8 mouse cellular contexts compared by ENCODE assay signal in genomic region chr1:65179634-65180249, GRCm38 (mm10). TPM values are rescaled to one million over a fixed set of nuclear protein-coding genes. Genes with fewer than 3 reads are reported as not detected.
DNase-seq lines count a peak whose midpoint lies in the region; ATAC-seq and TF ChIP-seq lines count a peak whose summit lies in the region.

No protein-coding gene starts in this region.

- H3K27ac ChIP-seq in heart, embryonic 10.5 days, result peak overlapping the region; percentile 94
- H3K27ac ChIP-seq in kidney, postnatal 0 days, result peak overlapping the region; percentile 91
- H3K27ac ChIP-seq in liver, embryonic 14.5 days, result peak overlapping the region; percentile 90
- no peak overlapping the region for H3K27ac ChIP-seq in neural tube, embryonic 11.5 days (ENCODE audit: low read depth, low read length)

- no peaks in the 10 kb centered on the region for H3K79me2 ChIP-seq in C2C12 (ENCODE audit: control insufficient read depth, insufficient read depth)

- H3K27me3 ChIP-seq in C2C12 (ENCODE audit: control insufficient read depth, insufficient read depth, insufficient read length) (no peaks in the 10 kb centered on the region), Patski (no peaks in the 10 kb centered on the region)
- no peaks in the 10 kb centered on the region for H3K27me3 ChIP-seq in heart, embryonic 10.5 days (ENCODE audit: insufficient read depth, poor library complexity, severe bottlenecking)
- H3K27me3 ChIP-seq in kidney, postnatal 0 days (ENCODE audit: insufficient read depth, low read length), result no peaks in the 10 kb centered on the region
- no peaks in the 10 kb centered on the region for H3K27me3 ChIP-seq in liver, embryonic 14.5 days (ENCODE audit: control insufficient read depth, insufficient read depth, low read length)
- H3K27me3 ChIP-seq in neural tube, embryonic 11.5 days (ENCODE audit: control insufficient read depth, insufficient read depth, low read length), result no peaks in the 10 kb centered on the region

- peak overlapping the region; percentile 65; the same call in 1 of the 2 replicates for H3K9ac ChIP-seq in kidney, postnatal 0 days (ENCODE audit: low read depth, low read length)
- H3K9ac ChIP-seq in liver, embryonic 14.5 days (replicated peaks), result peak overlapping the region; percentile 57
- H3K9ac ChIP-seq in neural tube, embryonic 11.5 days (ENCODE audit: low read length), result peak overlapping the region; percentile 55; the same call in 1 of the 2 replicates

- no peak for TF ChIP-seq EP300 in liver, embryonic 14.5 days (IDR thresholded peaks at IDR 0.05; ENCODE audit: low read depth)

- WGBS in heart, embryonic 10.5 days, result 5% methylated on average over 11 of the region's 11 CpGs
- 3% methylated on average over 11 of the region's 11 CpGs for WGBS in kidney, postnatal 0 days
- 3% methylated on average over 11 of the region's 11 CpGs for WGBS in liver, embryonic 14.5 days (ENCODE audit: insufficient replicate concordance)
- WGBS in neural tube, embryonic 11.5 days, result 7% methylated on average over 11 of the region's 11 CpGs

- peak; percentile 5 for ATAC-seq in Patski
- ATAC-seq in kidney, postnatal 0 days (replicated peaks; ENCODE audit: low FRiP score, low read depth), result no peak
- ATAC-seq in liver, embryonic 14.5 days (ENCODE audit: insufficient read depth), result no peak
- no peak for ATAC-seq in neural tube, embryonic 11.5 days (ENCODE audit: insufficient read depth, low FRiP score, low TSS enrichment)

- POLR2A ChIA-PET in Patski (lab: Charles Lee), result interaction anchor here (0.7 to 2.5 kb wide), 2 partner anchors 68 to 134 kb away, joined by 3 to 12 read pairs; no protein-coding TSS in a partner anchor

- DNase-seq in Patski (ENCODE audit: low read depth, low spot score), result no peak
- DNase-seq in embryo, embryonic 10.5 days (ENCODE audit: low spot score), result peak; percentile 92
- no peak for DNase-seq in heart, embryonic 10.5 days (ENCODE audit: low spot score)
- DNase-seq in kidney, postnatal 0 days (ENCODE audit: low spot score), result peak; percentile 87
- DNase-seq in liver, embryonic 14.5 days (ENCODE audit: low read depth in 3 of 3, low spot score in 3 of 3), result peak; percentile 72 to 78 (median 72)
- peak; percentile 42 for DNase-seq in neural tube, embryonic 11.5 days (ENCODE audit: low spot score)
- peak; percentile 76 for DNase-seq in thymus, postnatal 14 days

- no peaks in the 10 kb centered on the region for H3K9me3 ChIP-seq in heart, embryonic 10.5 days
- no peaks in the 10 kb centered on the region for H3K9me3 ChIP-seq in kidney, postnatal 0 days (replicated peaks; ENCODE audit: low read length)
- H3K9me3 ChIP-seq in liver, embryonic 14.5 days (ENCODE audit: control insufficient read depth, low read length), result no peaks in the 10 kb centered on the region
- no peaks in the 10 kb centered on the region for H3K9me3 ChIP-seq in neural tube, embryonic 11.5 days (ENCODE audit: control insufficient read depth, low read length)

- peaks cover 8% of the 10 kb centered on the region; the same call in 1 of the 2 replicates for H3K4me1 ChIP-seq in heart, embryonic 10.5 days
- no peaks in the 10 kb centered on the region for H3K4me1 ChIP-seq in kidney, postnatal 0 days (replicated peaks; ENCODE audit: insufficient read depth, low read length)
- H3K4me1 ChIP-seq in liver, embryonic 14.5 days (replicated peaks; ENCODE audit: control insufficient read depth in 2 of 2, insufficient read depth in 2 of 2, low read length in 1 of 2), result peaks cover 4 to 13% of the 10 kb centered on the region in 2 experiments
- H3K4me1 ChIP-seq in neural tube, embryonic 11.5 days (ENCODE audit: control insufficient read depth, insufficient read depth, low read length), result peaks cover 4% of the 10 kb centered on the region; the same call in 1 of the 2 replicates

- peak overlapping the region; percentile 55 for H3K4me3 ChIP-seq in C2C12 (ENCODE audit: insufficient read depth, poor library complexity, severe bottlenecking)
- H3K4me3 ChIP-seq in heart, embryonic 10.5 days, result peak overlapping the region; percentile 82
- peak overlapping the region; percentile 56 for H3K4me3 ChIP-seq in kidney, postnatal 0 days (replicated peaks; ENCODE audit: low read depth, low read length)
- peak overlapping the region; percentile 63 to 87 for H3K4me3 ChIP-seq in liver, embryonic 14.5 days (ENCODE audit: insufficient read depth in 1 of 2, low read depth in 2 of 2, low read length in 2 of 2)
- H3K4me3 ChIP-seq in neural tube, embryonic 11.5 days (ENCODE audit: low read depth, low read length), result peak overlapping the region; percentile 52

- no peaks in the 10 kb centered on the region for H3K79me3 ChIP-seq in C2C12 (ENCODE audit: low read depth)

- TF ChIP-seq CTCF in C2C12 (IDR thresholded peaks at IDR 0.05; ENCODE audit: control insufficient read depth, insufficient read depth, insufficient read length), result peak; percentile 25
- TF ChIP-seq CTCF in Patski (IDR thresholded peaks at IDR 0.05), result no peak
- TF ChIP-seq CTCF in kidney, postnatal 0 days (IDR thresholded peaks at IDR 0.05; ENCODE audit: low read depth), result peak; percentile 88
- TF ChIP-seq CTCF in liver, embryonic 14.5 days (IDR thresholded peaks at IDR 0.05; ENCODE audit: low read depth), result peak; percentile 80

- CTCF ChIA-PET in Patski (lab: Charles Lee), result interaction anchor here (0.8 to 8.1 kb wide), 23 partner anchors 8 to 389 kb away, joined by 3 to 62 read pairs (median 4); partner anchors contain the start of gene Akr1cl

- no peak overlapping the region for H3ac ChIP-seq in C2C12 (ENCODE audit: control insufficient read depth, insufficient read length, low read depth)

- in situ Hi-C loops in Patski (cut with MboI; ENCODE audit: low pct_unique_long_range_greater_than_20kb), result loop anchor here (5.0 to 10.0 kb wide), 3 partner anchors 67 to 465 kb away; no protein-coding TSS in a partner anchor

- peak overlapping the region; percentile 60 for H3K4me2 ChIP-seq in kidney, postnatal 0 days (ENCODE audit: low read length)
- peak overlapping the region; percentile 91 for H3K4me2 ChIP-seq in liver, embryonic 14.5 days (ENCODE audit: low read depth)
- H3K4me2 ChIP-seq in neural tube, embryonic 11.5 days (ENCODE audit: low read depth), result peak overlapping the region; percentile 53

- peaks cover 4% of the 10 kb centered on the region for H3K36me3 ChIP-seq in C2C12 (ENCODE audit: control insufficient read depth, insufficient read depth)
- peaks cover under 1% of the 10 kb centered on the region; the same call in 1 of the 2 replicates for H3K36me3 ChIP-seq in heart, embryonic 10.5 days
- no peaks in the 10 kb centered on the region for H3K36me3 ChIP-seq in kidney, postnatal 0 days (ENCODE audit: insufficient read depth, low read length)
- no peaks in the 10 kb centered on the region for H3K36me3 ChIP-seq in liver, embryonic 14.5 days (replicated peaks; ENCODE audit: control insufficient read depth, insufficient read depth, low read depth)
- H3K36me3 ChIP-seq in neural tube, embryonic 11.5 days (ENCODE audit: control insufficient read depth, insufficient read depth, low read length), result no peaks in the 10 kb centered on the region

TF ChIP-seq in C2C12, 6 proteins besides CTCF, POLR2A, EP300 and RAD21:
- TF ChIP-seq MYOD1 (IDR thresholded peaks at IDR 0.05; ENCODE audit: control insufficient read depth, insufficient read length, low read depth) (no peak), USF1 (IDR thresholded peaks at IDR 0.05; ENCODE audit: low read depth) (no peak), MAX (IDR thresholded peaks at IDR 0.05) (no peak), CEBPB (IDR thresholded peaks at IDR 0.05; ENCODE audit: low read depth) (no peak), MYOG (IDR thresholded peaks at IDR 0.05; ENCODE audit: control insufficient read depth, extremely low read depth, insufficient read length) (no peak), FOSL1 (IDR thresholded peaks at IDR 0.05; ENCODE audit: insufficient read depth, low read length, poor library complexity, severe bottlenecking) (no peak)

RNA-seq across cellular contexts. Expression of gene Idh1, which starts 6.6 kb away (rescaled TPM):
- polyA plus RNA-seq in C2C12 (2012; fragmentation: generic; extraction: Trizol) (38.7 TPM), Patski (2021) (69.2 TPM)
- polyA plus RNA-seq in heart, embryonic 10.5 days (2016; fragmentation: Nextera tagmentation; extraction: Ambion mirVana), result 92.2 and 111 TPM in 2 replicates
- polyA plus RNA-seq in kidney, postnatal 0 days (2015; fragmentation: Nextera tagmentation; extraction: Ambion mirVana), result 292 and 296 TPM in 2 replicates
- polyA plus RNA-seq in liver, embryonic 14.5 days (2012; rRNA removed), result 24.7 and 34.6 TPM in 2 replicates
- 96.0 and 99.7 TPM in 2 replicates for polyA plus RNA-seq in liver, embryonic 14.5 days (2014; fragmentation: Nextera tagmentation; extraction: Ambion mirVana)
- polyA plus RNA-seq in neural tube, embryonic 11.5 days (2014; fragmentation: Nextera tagmentation; extraction: Ambion mirVana), result 405 and 436 TPM in 2 replicates

RNA-seq across cellular contexts. Expression of gene Pikfyve, which starts 6.7 kb away (rescaled TPM):
- polyA plus RNA-seq in C2C12 (2012; fragmentation: generic; extraction: Trizol) (3.2 TPM), Patski (2021) (13.7 TPM)
- 8.4 and 9.5 TPM in 2 replicates for polyA plus RNA-seq in heart, embryonic 10.5 days (2016; fragmentation: Nextera tagmentation; extraction: Ambion mirVana)
- polyA plus RNA-seq in kidney, postnatal 0 days (2015; fragmentation: Nextera tagmentation; extraction: Ambion mirVana), result 9.2 and 9.8 TPM in 2 replicates
- 1.6 and 2.6 TPM in 2 replicates for polyA plus RNA-seq in liver, embryonic 14.5 days (2012; rRNA removed)
- 4.9 and 5.1 TPM in 2 replicates for polyA plus RNA-seq in liver, embryonic 14.5 days (2014; fragmentation: Nextera tagmentation; extraction: Ambion mirVana)
- 20.6 TPM in 2 replicates for polyA plus RNA-seq in neural tube, embryonic 11.5 days (2014; fragmentation: Nextera tagmentation; extraction: Ambion mirVana)

RNA-seq across cellular contexts. Expression of gene D630023F18Rik, which starts 56.7 kb away (rescaled TPM):
- not detected for polyA plus RNA-seq in C2C12 (2012; fragmentation: generic; extraction: Trizol)
- polyA plus RNA-seq in Patski (2021), result 0.08 TPM
- 0.12 and 0.31 TPM in 2 replicates for polyA plus RNA-seq in heart, embryonic 10.5 days (2016; fragmentation: Nextera tagmentation; extraction: Ambion mirVana)
- polyA plus RNA-seq in kidney, postnatal 0 days (2015; fragmentation: Nextera tagmentation; extraction: Ambion mirVana), result 3.3 and 3.9 TPM in 2 replicates
- 0.10 and 0.13 TPM in 2 replicates for polyA plus RNA-seq in liver, embryonic 14.5 days (2012; rRNA removed)
- polyA plus RNA-seq in liver, embryonic 14.5 days (2014; fragmentation: Nextera tagmentation; extraction: Ambion mirVana), result 0.08 and 0.18 TPM in 2 replicates
- 0.18 TPM in 1 of 2 replicates, not detected in the other for polyA plus RNA-seq in neural tube, embryonic 11.5 days (2014; fragmentation: Nextera tagmentation; extraction: Ambion mirVana)

Comparison
In these comparisons a context has a peak if more than half of its experiments do, and no peak if none do; other contexts are left out.
1. DNase-seq: peak in embryo, embryonic 10.5 days (single experiment), kidney, postnatal 0 days (single experiment), liver, embryonic 14.5 days (3 of 3), neural tube, embryonic 11.5 days (single experiment) and thymus, postnatal 14 days (single experiment); none in Patski (single experiment) and heart, embryonic 10.5 days (single experiment).
2. Peak in every context shown above with its lines, with median percentiles within 50 percentile points of each other: H3K4me3 ChIP-seq, H3K4me2 ChIP-seq and H3K9ac ChIP-seq.